Mouse (Mus musculus) cerebellum, postnatal 25 days (tissue): Measurements from ENCODE around the gene Txndc2.

Experiments
- DNase-seq, 2 experiments: peaks; one replicate each; pipeline ENCODE4 v3.0.0; 2021; ENCODE audit warnings: mixed read lengths in 2 of 2

Txndc2 gene

GRCm38 (mm10) chr17:65611721-65612120 lies 30.2 kb downstream of the Txndc2 start:
- DNase-seq, result no peak

GRCm38 (mm10) chr17:65608743-65609142 lies 33.2 kb downstream of the Txndc2 start:
- no peak for DNase-seq

GRCm38 (mm10) chr17:65608312-65608687 lies 33.7 kb downstream of the Txndc2 start:
- no peak for DNase-seq

GRCm38 (mm10) chr17:65607574-65608311 lies 34.2 kb downstream of the Txndc2 start:
- no peak for DNase-seq

- no peak for DNase-seq
Measured at GRCm38 (mm10) chr17:65606014-65606413, 36.0 kb downstream of the Txndc2 start.

- no peak for DNase-seq
Measured at GRCm38 (mm10) chr17:65604892-65605291, 37.1 kb downstream of the Txndc2 start.

GRCm38 (mm10) chr17:65604315-65604714 lies 37.7 kb downstream of the Txndc2 start:
- DNase-seq, result no peak

- DNase-seq, result no peak
Measured at GRCm38 (mm10) chr17:65597857-65598486, 44.0 kb downstream of the Txndc2 start.

- DNase-seq, result no peak
Measured at GRCm38 (mm10) chr17:65594687-65595086, 47.3 kb downstream of the Txndc2 start.
